Mouse (Mus musculus) regulatory T cell (primary cell): Measurements from ENCODE around the gene Svopl.

Experiments used
- in situ Hi-C: fragments of 300-600 bp; cut with MboI, MseI; formaldehyde crosslinking; loops from one replicate; pipeline ENCODE4 v1.15.1; 2025; ENCODE audit warnings: high pct_unique_total_duplicates

The Svopl gene

DNA sequence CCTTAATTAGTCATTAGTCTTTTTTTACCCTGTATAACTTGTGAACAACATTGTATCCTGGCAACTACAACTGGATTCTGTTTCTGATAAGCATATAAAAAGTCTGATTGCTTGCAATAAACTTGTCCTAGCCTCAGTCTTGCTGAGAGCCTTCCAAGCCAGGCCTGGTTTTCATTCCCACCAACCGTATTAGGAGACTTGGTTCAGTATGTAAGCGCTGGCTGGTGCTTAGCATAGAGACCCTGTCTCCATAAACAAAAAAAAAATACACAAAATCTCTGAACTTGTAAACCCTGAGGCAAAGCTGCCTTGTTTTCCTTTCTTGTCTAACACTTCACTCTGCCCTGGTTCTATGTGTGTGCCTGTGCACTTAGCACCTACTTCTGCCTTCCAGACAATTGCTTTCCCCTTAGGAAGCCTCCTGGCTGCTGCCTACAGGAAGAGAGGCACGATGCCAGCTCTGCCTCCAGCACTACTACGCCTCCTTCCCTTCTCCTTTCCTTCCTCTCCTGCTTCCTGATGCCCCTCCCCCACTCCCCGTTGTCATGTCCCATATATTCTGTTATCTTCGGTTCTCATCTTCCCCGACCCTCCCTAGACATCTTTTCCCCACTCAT, 14.8 kb downstream of the Svopl start:
- in situ Hi-C loops = no loop called here

DNA sequence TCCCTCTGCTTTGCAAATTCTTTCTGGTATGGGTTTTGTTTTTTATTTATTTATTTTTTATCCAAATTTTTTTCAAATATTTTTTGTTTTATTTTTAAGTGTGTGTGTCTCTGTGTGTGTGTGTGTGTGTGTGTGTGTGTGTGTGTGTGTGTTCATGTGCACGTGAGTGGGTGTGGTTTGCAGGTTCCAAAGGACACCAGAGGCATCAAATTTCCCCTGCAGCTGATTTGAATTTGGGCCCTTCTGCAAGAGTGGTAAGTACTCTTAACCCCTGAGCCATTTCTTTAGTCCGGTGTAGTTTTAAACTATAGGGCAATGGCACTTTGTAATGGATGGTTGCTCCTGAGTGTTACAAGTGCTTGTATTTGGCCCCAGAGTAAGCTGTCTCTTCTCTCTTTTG, 18.6 kb downstream of the Svopl start:
- in situ Hi-C loops = no loop called here

DNA sequence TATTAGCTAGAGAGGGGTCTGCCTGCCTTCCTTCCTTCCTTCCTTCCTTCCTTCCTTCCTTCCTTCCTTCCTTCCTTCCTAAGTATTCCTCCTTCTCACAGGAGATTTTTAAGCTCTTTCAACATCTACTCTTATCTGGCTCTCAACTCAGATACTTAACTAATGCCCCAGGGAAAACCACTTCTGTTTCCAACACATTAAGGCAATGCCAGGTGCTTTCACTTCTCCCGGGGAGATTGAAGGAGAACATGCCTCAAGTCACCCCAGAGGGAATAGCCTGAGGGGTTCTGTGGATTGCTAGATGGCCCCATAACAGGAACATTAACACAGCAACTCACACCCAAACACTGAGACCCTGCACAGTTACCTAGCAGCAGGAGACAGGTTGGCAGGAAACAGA, 19.0 kb downstream of the Svopl start:
- in situ Hi-C loops = no loop called here

DNA sequence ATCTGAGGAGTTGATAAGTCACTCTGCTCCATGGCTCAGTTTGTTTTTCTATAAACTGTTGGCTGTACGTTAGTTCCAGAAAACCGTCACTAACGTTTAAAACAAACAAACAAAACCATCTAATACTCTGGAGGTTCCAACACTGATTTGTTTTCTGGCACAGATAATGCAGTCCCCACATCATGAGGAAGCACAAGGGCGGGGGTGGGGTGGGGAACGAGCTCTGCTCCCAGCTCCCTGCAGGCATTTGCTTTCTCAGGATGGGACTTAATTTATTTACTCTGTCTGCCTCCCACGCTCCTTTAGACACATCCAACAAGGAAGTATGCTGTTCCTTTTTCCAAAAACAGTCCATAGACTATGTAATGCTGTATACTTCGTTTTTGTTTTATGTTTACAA, 23.5 kb downstream of the Svopl start:
- in situ Hi-C loops = no loop called here

DNA sequence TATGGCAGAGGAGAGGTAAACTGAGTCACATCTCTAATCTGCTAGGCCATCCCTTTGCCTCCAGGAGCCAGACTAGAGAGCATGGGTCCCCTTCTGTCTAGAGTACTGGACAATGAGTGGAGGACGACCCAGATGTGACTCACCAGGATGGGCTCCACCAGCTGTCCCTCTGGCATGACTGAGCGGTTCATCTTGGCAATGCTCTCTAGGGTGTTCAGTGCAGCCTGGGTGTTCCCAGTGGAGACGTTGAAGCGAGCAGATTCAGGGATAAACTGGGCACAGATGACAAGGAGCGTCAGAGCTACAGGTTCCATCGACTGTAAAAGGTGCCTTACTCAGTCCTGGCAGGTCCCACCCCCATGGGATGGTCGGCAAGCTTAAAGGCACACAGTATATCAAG, 25.4 kb downstream of the Svopl start:
- in situ Hi-C loops = no loop called here

DNA sequence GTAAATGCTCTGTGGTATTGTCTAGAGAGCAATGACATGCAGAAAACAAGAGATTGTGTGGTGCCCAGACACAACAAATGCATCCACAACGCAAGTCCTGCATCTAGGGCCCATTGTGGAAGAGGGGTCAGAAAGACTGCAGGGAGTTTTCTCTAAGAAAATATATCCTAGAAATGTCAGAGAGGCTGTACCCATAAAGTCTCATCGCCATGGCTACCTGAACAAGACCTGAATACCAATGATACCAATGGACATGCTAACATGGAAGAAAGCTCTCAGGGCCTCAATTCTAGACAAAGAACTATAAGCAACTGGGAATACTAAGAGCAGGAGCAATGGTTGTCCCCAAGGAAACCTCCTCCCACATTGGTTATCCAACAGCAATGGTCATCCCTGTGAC, 34.0 kb downstream of the Svopl start:
- in situ Hi-C loops = loop anchor here (10.0 kb wide), 1 partner anchor 1492 kb away; no protein-coding TSS in a partner anchor

DNA sequence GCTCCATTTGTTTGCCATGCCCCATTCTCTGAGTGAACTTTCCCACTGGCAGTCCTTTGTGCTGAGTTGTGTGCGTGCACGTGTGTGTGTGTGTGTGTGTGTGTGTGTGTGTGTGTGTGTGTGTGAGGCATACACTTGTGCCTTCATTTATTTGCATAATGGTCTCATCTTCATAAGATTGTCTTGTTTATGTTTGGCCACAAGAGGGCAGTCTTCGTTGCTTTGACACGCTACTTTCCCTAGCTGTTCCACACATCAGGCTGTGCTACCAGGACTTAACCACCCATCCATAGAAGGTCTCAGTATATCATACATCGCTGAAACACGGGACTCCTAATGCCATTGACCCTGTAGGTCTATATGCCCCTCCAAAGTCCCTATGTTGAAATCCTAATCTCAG, 39.3 kb downstream of the Svopl start:
- in situ Hi-C loops = no loop called here

DNA sequence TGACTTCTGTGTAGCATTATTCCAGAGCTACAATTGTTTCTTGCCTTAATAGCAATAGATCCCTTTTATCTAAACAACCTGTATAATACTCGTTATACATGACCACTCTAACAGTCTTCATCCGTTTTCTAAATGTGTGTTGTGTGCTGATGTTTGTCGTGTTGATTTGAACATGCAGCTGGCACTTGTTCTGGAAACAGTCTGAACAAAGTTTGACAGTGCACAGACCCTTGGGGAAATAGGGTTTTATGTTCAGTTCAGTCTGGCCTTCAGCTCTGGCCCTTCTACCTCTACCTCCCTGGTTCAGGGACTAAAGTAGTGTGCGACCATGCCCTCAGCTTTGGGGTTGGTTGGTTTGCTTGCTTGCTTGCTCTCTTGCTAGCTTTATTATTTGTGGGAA, 79.4 kb downstream of the Svopl start:
- in situ Hi-C loops = no loop called here

DNA sequence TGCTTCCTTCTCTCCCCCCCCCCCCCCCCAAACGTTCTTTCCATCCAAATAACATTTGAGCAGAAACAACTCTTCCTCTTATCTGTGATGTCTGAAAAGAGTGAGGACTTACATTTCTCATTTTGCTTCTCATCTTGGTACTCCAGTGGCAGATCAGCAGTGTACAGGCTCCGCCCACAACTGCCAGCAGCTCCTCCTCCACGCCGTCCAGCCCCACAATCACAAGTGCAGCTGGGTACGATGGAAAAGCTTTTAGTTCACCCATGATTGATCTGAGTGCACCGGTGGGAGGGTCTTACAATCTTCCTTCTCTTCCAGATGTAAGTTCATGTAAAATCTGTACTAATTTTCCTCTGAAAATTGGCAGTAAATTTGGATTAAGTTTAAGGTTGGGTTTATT, 95.5 kb downstream of the Svopl start:
- in situ Hi-C loops = no loop called here

DNA sequence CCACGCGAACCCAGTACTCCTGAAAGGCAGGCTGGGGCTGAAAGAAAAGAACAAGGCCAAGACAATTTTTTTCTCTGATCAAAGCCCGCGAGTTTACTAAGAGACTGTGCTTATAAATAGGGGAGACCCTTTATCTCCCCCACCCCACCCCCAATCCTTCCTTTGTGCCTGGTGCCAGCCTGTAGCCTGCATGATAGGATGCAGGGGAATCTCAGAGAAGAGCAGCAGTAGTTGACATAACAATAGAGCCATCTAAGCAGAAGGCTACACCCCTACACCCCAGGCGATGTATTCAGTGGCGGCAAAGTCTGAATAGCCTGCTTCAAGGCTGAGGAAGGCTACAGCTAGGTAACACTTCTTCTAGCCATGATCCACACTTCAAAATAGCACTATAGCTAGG, 110.3 kb downstream of the Svopl start:
- in situ Hi-C loops = no loop called here
